Mouse (Mus musculus): ENCODE measurements around the gene Scml4. TPM values are rescaled to one million over a fixed set of nuclear protein-coding genes. Genes with fewer than 3 reads are reported as not detected.

Gene Scml4
- 8.0 and 13.0 TPM in 2 replicates for polyA plus RNA-seq (2012; rRNA removed; ENCODE audit: low replicate concordance)

GRCm38 (mm10) chr10:42860159-42860911 is at the start of gene Scml4:
Scml4 (plus strand) TSS chr10:42860370.

Other genes starting within 250 kb of the Scml4 start
- 3.0 and 5.1 TPM in 2 replicates for gene Sec63, start 98.9 kb upstream of the Scml4 start, polyA plus RNA-seq (2012; rRNA removed; ENCODE audit: low replicate concordance)